Mouse (Mus musculus): ENCODE results near the gene Fgfr2. TPM values are rescaled to one million over a fixed set of nuclear protein-coding genes. Genes with fewer than 3 reads are reported as not detected.

Gene Fgfr2
- polyA plus RNA-seq, 1 experiment from 2014 or later: 24.9 TPM

GRCm38 (mm10) chr7:132810879-132811278 is 312.3 kb downstream of the Fgfr2 start:
- H3K36me3 ChIP-seq (ENCODE audit: control insufficient read depth, insufficient read depth, low read length): no peaks in the 10 kb centered on the region
- H3K27ac ChIP-seq (ENCODE audit: low read depth, low read length): no peak overlapping the region
- 88% methylated on average over 1 of the region's 1 CpGs for WGBS (ENCODE audit: insufficient replicate concordance)
- no peak overlapping the region for H3K4me3 ChIP-seq (ENCODE audit: low read depth, low read length)
- H3K27me3 ChIP-seq (ENCODE audit: control insufficient read depth, insufficient read depth, low read length): no peaks in the 10 kb centered on the region
- no peak overlapping the region for H3K9ac ChIP-seq (ENCODE audit: low read depth, low read length)
- H3K9me3 ChIP-seq (replicated peaks; ENCODE audit: control insufficient read depth, low read length): no peaks in the 10 kb centered on the region
- ATAC-seq (replicated peaks; ENCODE audit: insufficient number of reproducible peaks, low FRiP score, low TSS enrichment): no peak
- H3K4me2 ChIP-seq: no peak overlapping the region
- H3K4me1 ChIP-seq (ENCODE audit: control insufficient read depth, insufficient read depth, low read length): peaks cover 49% of the 10 kb centered on the region

GRCm38 (mm10) chr7:132810368-132810767 is 312.8 kb downstream of the Fgfr2 start:
- Histone ChIP-seq H3K27me3 (ENCODE audit: control insufficient read depth, insufficient read depth, low read length) (no peaks in the 10 kb centered on the region), H3K36me3 (ENCODE audit: control insufficient read depth, insufficient read depth, low read length) (no peaks in the 10 kb centered on the region), H3K27ac (ENCODE audit: low read depth, low read length) (no peak overlapping the region), H3K4me1 (ENCODE audit: control insufficient read depth, insufficient read depth, low read length) (peaks cover 49% of the 10 kb centered on the region), H3K9me3 (replicated peaks; ENCODE audit: control insufficient read depth, low read length) (no peaks in the 10 kb centered on the region), H3K9ac (ENCODE audit: low read depth, low read length) (0 out of 2 replicates have a peak overlapping the region, but pooled peaks have one; percentile 30), H3K4me3 (ENCODE audit: low read depth, low read length) (no peak overlapping the region), H3K4me2 (no peak overlapping the region)
- WGBS (ENCODE audit: insufficient replicate concordance): 24% methylated on average over 6 of the region's 6 CpGs
- no peak for ATAC-seq (replicated peaks; ENCODE audit: insufficient number of reproducible peaks, low FRiP score, low TSS enrichment)

DNA sequence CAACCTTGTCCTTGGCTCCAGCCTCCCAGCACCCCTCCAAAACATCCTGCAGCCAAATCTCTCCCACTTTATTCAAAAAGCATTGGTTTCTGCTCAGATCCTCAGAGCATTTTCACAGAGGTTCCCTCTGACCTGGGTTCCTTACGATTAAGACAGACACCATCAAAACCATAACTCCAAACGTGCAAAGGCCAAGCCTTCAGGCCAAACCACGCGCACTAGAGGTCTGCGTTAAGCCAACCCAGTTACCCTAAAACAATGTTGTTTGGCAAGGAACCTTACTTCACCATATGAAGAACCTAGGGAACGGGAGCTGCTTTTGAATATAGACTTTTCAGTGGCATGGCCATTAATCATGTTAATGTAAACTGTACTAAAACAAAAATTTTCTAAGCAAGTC is 313.4 kb downstream of the Fgfr2 start:
- peak overlapping the region; percentile 54 for H3K4me2 ChIP-seq
- H3K27ac ChIP-seq (ENCODE audit: low read depth, low read length): no peak overlapping the region
- H3K36me3 ChIP-seq (ENCODE audit: control insufficient read depth, insufficient read depth, low read length): no peaks in the 10 kb centered on the region
- H3K27me3 ChIP-seq (ENCODE audit: control insufficient read depth, insufficient read depth, low read length): no peaks in the 10 kb centered on the region
- H3K9ac ChIP-seq (ENCODE audit: low read depth, low read length): no peak overlapping the region
- no peak for ATAC-seq (replicated peaks; ENCODE audit: insufficient number of reproducible peaks, low FRiP score, low TSS enrichment)
- 45% methylated on average over 6 of the region's 6 CpGs for WGBS (ENCODE audit: insufficient replicate concordance)
- no peaks in the 10 kb centered on the region for H3K9me3 ChIP-seq (replicated peaks; ENCODE audit: control insufficient read depth, low read length)
- H3K4me1 ChIP-seq (ENCODE audit: control insufficient read depth, insufficient read depth, low read length): peaks cover 49% of the 10 kb centered on the region
- no peak overlapping the region for H3K4me3 ChIP-seq (ENCODE audit: low read depth, low read length)

GRCm38 (mm10) chr7:132808841-132809682 is 314.1 kb downstream of the Fgfr2 start:
- Histone ChIP-seq H3K9me3 (replicated peaks; ENCODE audit: control insufficient read depth, low read length) (no peaks in the 10 kb centered on the region), H3K4me3 (ENCODE audit: low read depth, low read length) (no peak overlapping the region), H3K27ac (ENCODE audit: low read depth, low read length) (peak overlapping the region; percentile 76), H3K27me3 (ENCODE audit: control insufficient read depth, insufficient read depth, low read length) (no peaks in the 10 kb centered on the region), H3K4me2 (peak overlapping the region; percentile 54), H3K9ac (ENCODE audit: low read depth, low read length) (peak overlapping the region; percentile 57), H3K36me3 (ENCODE audit: control insufficient read depth, insufficient read depth, low read length) (no peaks in the 10 kb centered on the region), H3K4me1 (ENCODE audit: control insufficient read depth, insufficient read depth, low read length) (peaks cover 54% of the 10 kb centered on the region)
- no peak for ATAC-seq (replicated peaks; ENCODE audit: insufficient number of reproducible peaks, low FRiP score, low TSS enrichment)
- 6% methylated on average over 20 of the region's 20 CpGs for WGBS (ENCODE audit: insufficient replicate concordance)

- peak overlapping the region; percentile 76 for H3K27ac ChIP-seq (ENCODE audit: low read depth, low read length)
- H3K27me3 ChIP-seq (ENCODE audit: control insufficient read depth, insufficient read depth, low read length): no peaks in the 10 kb centered on the region
- WGBS (ENCODE audit: insufficient replicate concordance): 46% methylated on average over 7 of the region's 7 CpGs
- no peak overlapping the region for H3K4me3 ChIP-seq (ENCODE audit: low read depth, low read length)
- ATAC-seq (replicated peaks; ENCODE audit: insufficient number of reproducible peaks, low FRiP score, low TSS enrichment): no peak
- no peak overlapping the region for H3K9ac ChIP-seq (ENCODE audit: low read depth, low read length)
- H3K4me1 ChIP-seq (ENCODE audit: control insufficient read depth, insufficient read depth, low read length): peaks cover 61% of the 10 kb centered on the region
- H3K9me3 ChIP-seq (replicated peaks; ENCODE audit: control insufficient read depth, low read length): no peaks in the 10 kb centered on the region
- no peaks in the 10 kb centered on the region for H3K36me3 ChIP-seq (ENCODE audit: control insufficient read depth, insufficient read depth, low read length)
- H3K4me2 ChIP-seq: no peak overlapping the region; the same call in 1 of the 2 replicates
These were observed 314.9 kb downstream of the Fgfr2 start for GRCm38 (mm10) chr7:132808051-132808796.

GRCm38 (mm10) chr7:132806926-132807857 is 316.0 kb downstream of the Fgfr2 start:
- Histone ChIP-seq H3K36me3 (ENCODE audit: control insufficient read depth, insufficient read depth, low read length) (no peaks in the 10 kb centered on the region), H3K4me1 (ENCODE audit: control insufficient read depth, insufficient read depth, low read length) (peaks cover 72% of the 10 kb centered on the region), H3K27me3 (ENCODE audit: control insufficient read depth, insufficient read depth, low read length) (no peaks in the 10 kb centered on the region), H3K9me3 (replicated peaks; ENCODE audit: control insufficient read depth, low read length) (no peaks in the 10 kb centered on the region), H3K27ac (ENCODE audit: low read depth, low read length) (peak overlapping the region; percentile 57), H3K4me3 (ENCODE audit: low read depth, low read length) (no peak overlapping the region), H3K4me2 (no peak overlapping the region), H3K9ac (ENCODE audit: low read depth, low read length) (0 out of 2 replicates have a peak overlapping the region, but pooled peaks have one; percentile 36)
- no peak for ATAC-seq (replicated peaks; ENCODE audit: insufficient number of reproducible peaks, low FRiP score, low TSS enrichment)
- 57% methylated on average over 13 of the region's 13 CpGs for WGBS (ENCODE audit: insufficient replicate concordance)

GRCm38 (mm10) chr7:132806286-132806685 is 316.9 kb downstream of the Fgfr2 start:
- no peaks in the 10 kb centered on the region for H3K36me3 ChIP-seq (ENCODE audit: control insufficient read depth, insufficient read depth, low read length)
- no peak for ATAC-seq (replicated peaks; ENCODE audit: insufficient number of reproducible peaks, low FRiP score, low TSS enrichment)
- WGBS (ENCODE audit: insufficient replicate concordance): 73% methylated on average over 5 of the region's 5 CpGs
- H3K27ac ChIP-seq (ENCODE audit: low read depth, low read length): no peak overlapping the region
- no peak overlapping the region for H3K4me3 ChIP-seq (ENCODE audit: low read depth, low read length)
- peaks cover 77% of the 10 kb centered on the region for H3K4me1 ChIP-seq (ENCODE audit: control insufficient read depth, insufficient read depth, low read length)
- H3K9me3 ChIP-seq (replicated peaks; ENCODE audit: control insufficient read depth, low read length): no peaks in the 10 kb centered on the region
- H3K9ac ChIP-seq (ENCODE audit: low read depth, low read length): peak overlapping the region; percentile 36; the same call in 1 of the 2 replicates
- no peaks in the 10 kb centered on the region for H3K27me3 ChIP-seq (ENCODE audit: control insufficient read depth, insufficient read depth, low read length)
- H3K4me2 ChIP-seq: no peak overlapping the region

DNA sequence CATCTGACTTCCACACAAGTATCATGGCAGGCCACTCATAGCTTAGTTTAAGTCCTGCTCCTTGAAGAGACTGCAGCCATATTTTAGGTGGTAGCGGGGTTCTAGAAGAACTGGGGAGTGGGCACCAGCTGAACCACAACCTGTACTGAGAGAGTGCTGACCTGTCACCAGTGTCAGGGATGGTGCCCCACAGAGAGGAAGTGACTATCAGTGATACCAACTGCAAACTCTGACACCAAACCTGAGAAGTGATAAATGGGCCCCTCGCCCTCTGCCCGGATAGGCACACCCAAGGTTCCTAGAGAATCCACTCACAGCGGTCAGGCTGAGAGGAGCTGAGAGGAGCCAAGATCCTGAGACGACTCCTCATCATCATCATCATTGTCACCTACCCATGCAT is 318.2 kb downstream of the Fgfr2 start:
- no peak overlapping the region for H3K4me2 ChIP-seq
- no peak overlapping the region for H3K9ac ChIP-seq (ENCODE audit: low read depth, low read length)
- no peak overlapping the region for H3K4me3 ChIP-seq (ENCODE audit: low read depth, low read length)
- no peak for ATAC-seq (replicated peaks; ENCODE audit: insufficient number of reproducible peaks, low FRiP score, low TSS enrichment)
- H3K9me3 ChIP-seq (replicated peaks; ENCODE audit: control insufficient read depth, low read length): no peaks in the 10 kb centered on the region
- peaks cover 80% of the 10 kb centered on the region for H3K4me1 ChIP-seq (ENCODE audit: control insufficient read depth, insufficient read depth, low read length)
- no peaks in the 10 kb centered on the region for H3K27me3 ChIP-seq (ENCODE audit: control insufficient read depth, insufficient read depth, low read length)
- H3K27ac ChIP-seq (ENCODE audit: low read depth, low read length): no peak overlapping the region
- no peaks in the 10 kb centered on the region for H3K36me3 ChIP-seq (ENCODE audit: control insufficient read depth, insufficient read depth, low read length)
- 67% methylated on average over 5 of the region's 5 CpGs for WGBS (ENCODE audit: insufficient replicate concordance)

Data from heart, embryonic 11.5 days (tissue).